Mouse (Mus musculus) adipocyte (in vitro differentiated cells): ENCODE results near the gene Cc2d2b.

ENCODE experiments used
- DNase-seq: peaks from one replicate; pipeline ENCODE4 v3.0.0-alpha.2; 2016; ENCODE audit warnings: low spot score

The Cc2d2b gene

GRCm38 (mm10) chr19:40834436-40834835 lies 85.9 kb downstream of the Cc2d2b start:
- DNase-seq: no peak

- DNase-seq: no peak
Observed at GRCm38 (mm10) chr19:40838205-40838604, 89.7 kb downstream of the Cc2d2b start.

- no peak for DNase-seq
Observed at GRCm38 (mm10) chr19:40840303-40840702, 91.8 kb downstream of the Cc2d2b start.

- DNase-seq: no peak
Observed at GRCm38 (mm10) chr19:40841083-40841482, 92.5 kb downstream of the Cc2d2b start.

- DNase-seq: no peak
Observed at GRCm38 (mm10) chr19:40841593-40841992, 93.0 kb downstream of the Cc2d2b start.

GRCm38 (mm10) chr19:40844731-40845130 lies 96.2 kb downstream of the Cc2d2b start:
- no peak for DNase-seq

- DNase-seq: no peak
Observed at GRCm38 (mm10) chr19:40849391-40849790, 100.8 kb downstream of the Cc2d2b start.

GRCm38 (mm10) chr19:40859555-40859954 lies 111.0 kb downstream of the Cc2d2b start:
- peak; percentile 83 for DNase-seq

- DNase-seq: peak; percentile 14
Observed at GRCm38 (mm10) chr19:40868284-40868683, 119.7 kb downstream of the Cc2d2b start.

- DNase-seq: no peak
Observed at GRCm38 (mm10) chr19:40869425-40870105, 121.0 kb downstream of the Cc2d2b start.

GRCm38 (mm10) chr19:40872955-40873665 lies 124.6 kb downstream of the Cc2d2b start:
- no peak for DNase-seq
